Mouse (Mus musculus): ENCODE measurements around the gene Npas3. TPM values are rescaled to one million over a fixed set of nuclear protein-coding genes. Genes with fewer than 3 reads are reported as not detected.

The Npas3 gene
- polyA plus RNA-seq, 1 experiment from 2014 or later, result 2.6 TPM

DNA sequence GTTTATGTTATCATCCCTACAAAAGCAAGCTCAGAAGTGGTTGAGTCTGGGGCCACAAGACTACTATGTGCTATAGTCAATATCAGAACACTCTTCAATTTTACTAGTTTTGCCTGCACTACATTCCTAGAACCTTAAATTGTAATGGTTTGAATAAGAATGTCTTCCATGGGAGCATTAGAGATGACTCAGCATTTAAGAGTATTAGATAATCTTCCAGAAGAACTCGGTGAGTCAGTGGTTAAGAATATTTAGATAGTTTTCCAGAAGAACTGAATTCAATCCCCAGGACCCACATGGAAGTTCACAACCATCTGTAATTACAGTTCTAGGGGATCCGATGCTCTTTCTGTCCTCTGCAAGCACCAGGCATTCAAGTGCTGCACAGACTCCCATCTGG is 280.9 kb downstream of the Npas3 start:
- no peak for ATAC-seq
- H3K4me1 ChIP-seq (replicated peaks), result no peaks in the 10 kb centered on the region
- no peaks in the 10 kb centered on the region for H3K27me3 ChIP-seq (replicated peaks)
- H3K27ac ChIP-seq, result no peak overlapping the region
- WGBS, result 84% methylated on average over 2 of the region's 2 CpGs
- H3K36me3 ChIP-seq, result no peaks in the 10 kb centered on the region
- no peaks in the 10 kb centered on the region for H3K9me3 ChIP-seq
- no peak overlapping the region for H3K4me2 ChIP-seq (replicated peaks)
- no peak overlapping the region for H3K4me3 ChIP-seq (replicated peaks)
- H3K9ac ChIP-seq, result no peak overlapping the region

DNA sequence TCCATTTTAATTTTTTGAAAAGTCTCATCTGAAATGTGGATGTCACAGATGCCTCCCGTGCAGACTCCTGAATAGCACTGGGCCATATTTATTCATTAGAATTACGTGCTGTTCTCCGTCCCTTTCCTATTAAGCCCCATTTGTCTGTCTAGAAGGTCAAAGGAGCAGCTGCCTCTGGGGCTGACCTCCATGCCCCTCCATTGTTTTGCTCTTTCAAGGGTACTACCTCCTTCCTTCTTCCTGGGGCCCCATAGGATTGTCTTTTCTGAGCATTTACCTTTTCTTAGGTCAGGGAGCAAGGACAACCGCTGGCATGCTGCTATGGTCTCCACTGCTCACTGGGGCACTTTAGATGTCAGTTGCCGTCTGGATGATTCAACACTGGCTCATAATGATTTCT is 288.3 kb downstream of the Npas3 start:
- H3K4me2 ChIP-seq (replicated peaks), result no peak overlapping the region
- no peak for ATAC-seq
- no peak overlapping the region for H3K9ac ChIP-seq
- no peaks in the 10 kb centered on the region for H3K4me1 ChIP-seq (replicated peaks)
- 81% methylated on average over 5 of the region's 5 CpGs for WGBS
- H3K36me3 ChIP-seq, result no peaks in the 10 kb centered on the region
- H3K27me3 ChIP-seq (replicated peaks), result no peaks in the 10 kb centered on the region
- no peak overlapping the region for H3K4me3 ChIP-seq (replicated peaks)
- H3K9me3 ChIP-seq, result no peaks in the 10 kb centered on the region
- no peak overlapping the region for H3K27ac ChIP-seq

- 86% methylated on average over 2 of the region's 2 CpGs for WGBS
- no peak overlapping the region for H3K9ac ChIP-seq
- H3K4me2 ChIP-seq (replicated peaks), result no peak overlapping the region
- ATAC-seq, result no peak
- no peaks in the 10 kb centered on the region for H3K36me3 ChIP-seq
- no peaks in the 10 kb centered on the region for H3K4me1 ChIP-seq (replicated peaks)
- no peaks in the 10 kb centered on the region for H3K27me3 ChIP-seq (replicated peaks)
- H3K9me3 ChIP-seq, result no peaks in the 10 kb centered on the region
- no peak overlapping the region for H3K27ac ChIP-seq
- no peak overlapping the region for H3K4me3 ChIP-seq (replicated peaks)
Measured at GRCm38 (mm10) chr12:53556359-53556758, 307.9 kb downstream of the Npas3 start.

GRCm38 (mm10) chr12:53558259-53558658 is 309.8 kb downstream of the Npas3 start:
- H3K4me1 ChIP-seq (replicated peaks), result no peaks in the 10 kb centered on the region
- H3K27ac ChIP-seq, result no peak overlapping the region
- ATAC-seq, result no peak
- H3K4me3 ChIP-seq (replicated peaks), result no peak overlapping the region
- H3K9me3 ChIP-seq, result no peaks in the 10 kb centered on the region
- H3K9ac ChIP-seq, result no peak overlapping the region
- WGBS, result 65% methylated on average over 1 of the region's 1 CpGs
- no peak overlapping the region for H3K4me2 ChIP-seq (replicated peaks)
- no peaks in the 10 kb centered on the region for H3K27me3 ChIP-seq (replicated peaks)
- no peaks in the 10 kb centered on the region for H3K36me3 ChIP-seq

DNA sequence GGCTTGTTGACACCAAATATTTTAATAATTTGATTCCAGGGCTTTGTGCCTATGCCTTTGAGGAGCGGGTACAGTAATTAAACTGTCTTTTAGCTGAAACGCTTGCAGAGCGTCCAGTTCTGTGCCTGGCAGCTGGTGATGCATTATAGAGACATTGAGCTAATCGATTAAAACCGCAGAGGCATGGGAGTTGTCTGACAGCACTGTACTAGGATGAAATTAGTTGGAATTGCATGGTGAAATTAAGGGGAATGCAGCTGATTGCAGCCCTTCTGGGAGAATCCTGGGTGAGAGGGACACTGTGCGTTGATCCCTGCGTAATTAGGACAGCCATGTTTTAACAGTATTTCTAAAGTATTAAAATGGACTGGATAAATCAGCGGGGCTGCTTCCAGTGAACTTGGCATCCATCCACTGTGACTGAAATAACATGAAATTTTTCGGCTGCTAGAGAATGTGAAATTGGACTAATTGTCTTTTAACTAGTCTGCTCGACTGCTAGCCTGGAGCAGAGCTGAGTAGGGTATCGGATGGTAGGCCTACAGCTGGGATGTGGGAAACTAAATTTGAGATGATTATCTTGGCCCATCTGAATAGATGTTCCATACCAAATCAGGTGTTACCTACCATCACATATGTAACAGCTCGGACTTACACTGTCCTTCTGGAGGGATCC is 318.4 kb downstream of the Npas3 start:
- no peaks in the 10 kb centered on the region for H3K9me3 ChIP-seq
- WGBS, result 82% methylated on average over 12 of the region's 12 CpGs
- no peak overlapping the region for H3K9ac ChIP-seq
- no peak overlapping the region for H3K4me3 ChIP-seq (replicated peaks)
- no peak overlapping the region for H3K27ac ChIP-seq
- H3K4me2 ChIP-seq (replicated peaks), result no peak overlapping the region
- H3K4me1 ChIP-seq (replicated peaks), result no peaks in the 10 kb centered on the region
- H3K27me3 ChIP-seq (replicated peaks), result no peaks in the 10 kb centered on the region
- no peaks in the 10 kb centered on the region for H3K36me3 ChIP-seq
- no peak for ATAC-seq

DNA sequence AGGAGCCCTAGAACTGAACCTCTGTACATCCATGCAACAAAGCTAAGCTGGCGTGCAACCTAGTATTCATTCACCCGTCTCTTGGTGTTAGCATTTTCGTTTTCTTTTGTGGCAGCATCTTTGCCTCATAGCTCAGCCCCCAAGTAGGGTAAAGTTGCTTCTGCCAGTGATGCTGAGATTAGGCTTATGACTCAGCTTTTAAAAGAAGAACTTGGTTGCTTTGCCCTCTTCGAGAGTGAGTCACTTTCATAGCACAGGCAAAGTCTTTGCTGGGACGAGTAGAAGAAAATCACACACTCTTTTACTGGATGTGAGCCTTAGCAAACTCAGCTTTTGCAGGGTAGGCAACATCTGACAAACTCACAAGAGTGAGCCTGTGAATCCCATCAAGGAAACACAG is 332.7 kb downstream of the Npas3 start:
- no peaks in the 10 kb centered on the region for H3K36me3 ChIP-seq
- H3K27me3 ChIP-seq (replicated peaks), result no peaks in the 10 kb centered on the region
- WGBS, result 92% methylated on average over 5 of the region's 5 CpGs
- H3K9ac ChIP-seq, result no peak overlapping the region
- ATAC-seq, result no peak
- H3K27ac ChIP-seq, result no peak overlapping the region
- H3K4me1 ChIP-seq (replicated peaks), result no peaks in the 10 kb centered on the region
- H3K4me3 ChIP-seq (replicated peaks), result no peak overlapping the region
- no peaks in the 10 kb centered on the region for H3K9me3 ChIP-seq
- H3K4me2 ChIP-seq (replicated peaks), result no peak overlapping the region

GRCm38 (mm10) chr12:53587249-53587648 is 338.8 kb downstream of the Npas3 start:
- Histone ChIP-seq H3K4me2 (replicated peaks) (no peak overlapping the region), H3K9ac (no peak overlapping the region), H3K36me3 (no peaks in the 10 kb centered on the region), H3K27ac (no peak overlapping the region), H3K4me3 (replicated peaks) (no peak overlapping the region), H3K9me3 (no peaks in the 10 kb centered on the region), H3K4me1 (replicated peaks) (no peaks in the 10 kb centered on the region), H3K27me3 (replicated peaks) (no peaks in the 10 kb centered on the region)
- no peak for ATAC-seq
- 82% methylated on average over 5 of the region's 5 CpGs for WGBS

DNA sequence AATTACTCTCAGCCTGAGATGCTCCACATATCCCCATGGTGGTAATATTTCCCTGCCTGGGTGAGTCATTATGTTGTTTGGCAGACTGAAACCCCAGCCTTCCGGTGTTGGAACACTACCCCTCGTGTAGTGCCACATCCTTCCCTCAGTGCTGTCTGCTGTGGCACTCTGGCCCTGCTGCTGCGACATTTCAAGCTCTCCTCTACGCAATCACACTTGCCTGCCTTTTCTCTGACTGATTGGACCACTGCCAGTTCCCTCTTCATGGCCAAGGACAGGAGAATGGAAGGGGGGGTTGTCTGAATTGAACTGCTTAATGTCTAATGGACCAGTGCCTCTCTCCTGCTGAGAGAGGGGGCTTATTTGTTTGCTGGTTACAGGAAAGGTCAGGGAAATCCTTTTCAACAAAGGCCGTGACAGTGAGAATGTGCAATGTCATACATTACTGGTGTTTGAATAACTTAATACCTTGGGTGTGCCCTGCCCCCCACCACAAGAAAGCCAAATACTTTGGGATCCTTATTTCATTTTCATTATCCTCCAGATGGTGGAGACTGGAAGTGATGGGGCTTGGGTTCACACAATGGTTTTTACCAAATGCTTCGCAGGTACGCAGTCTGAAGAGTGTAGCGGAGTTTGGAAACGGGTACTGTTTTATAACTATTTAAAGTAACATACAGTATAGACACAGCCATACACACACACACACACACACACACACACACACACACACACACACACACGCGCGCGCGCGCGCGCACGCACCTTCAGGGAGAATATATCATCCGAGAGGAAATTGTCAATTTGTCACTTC is 339.4 kb downstream of the Npas3 start:
- no peak overlapping the region for H3K27ac ChIP-seq
- no peaks in the 10 kb centered on the region for H3K36me3 ChIP-seq
- H3K9me3 ChIP-seq, result no peaks in the 10 kb centered on the region
- no peak overlapping the region for H3K9ac ChIP-seq
- no peak overlapping the region for H3K4me3 ChIP-seq (replicated peaks)
- H3K27me3 ChIP-seq (replicated peaks), result no peaks in the 10 kb centered on the region
- WGBS, result 69% methylated on average over 19 of the region's 19 CpGs
- ATAC-seq, result no peak
- H3K4me1 ChIP-seq (replicated peaks), result no peaks in the 10 kb centered on the region
- H3K4me2 ChIP-seq (replicated peaks), result 0 out of 2 replicates have a peak overlapping the region, but pooled peaks have one; percentile 11

GRCm38 (mm10) chr12:53589446-53589961 is 341.0 kb downstream of the Npas3 start:
- H3K9me3 ChIP-seq, result no peaks in the 10 kb centered on the region
- H3K36me3 ChIP-seq, result no peaks in the 10 kb centered on the region
- no peak overlapping the region for H3K4me3 ChIP-seq (replicated peaks)
- H3K9ac ChIP-seq, result no peak overlapping the region
- 60% methylated on average over 6 of the region's 6 CpGs for WGBS
- H3K4me1 ChIP-seq (replicated peaks), result no peaks in the 10 kb centered on the region
- H3K27ac ChIP-seq, result no peak overlapping the region
- no peaks in the 10 kb centered on the region for H3K27me3 ChIP-seq (replicated peaks)
- H3K4me2 ChIP-seq (replicated peaks), result no peak overlapping the region
- ATAC-seq, result no peak

DNA sequence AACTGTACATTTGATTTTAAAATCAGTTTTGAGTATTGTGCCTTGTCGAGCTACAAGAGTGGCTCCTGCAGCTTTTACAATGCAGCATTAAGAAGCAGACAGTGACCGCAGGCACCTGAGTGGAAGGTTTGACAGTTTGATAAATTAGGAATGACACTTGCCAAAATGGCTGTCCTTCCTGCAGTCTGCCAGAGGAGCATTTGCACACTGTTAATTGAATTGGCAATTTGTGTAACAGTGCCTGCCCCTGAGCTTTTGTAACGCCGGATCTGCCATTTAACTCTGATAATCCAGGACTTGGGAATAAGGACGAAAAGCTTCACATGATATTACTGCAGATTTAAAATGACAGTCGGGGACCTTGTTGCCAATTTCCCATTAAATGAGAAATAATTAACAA is 357.2 kb downstream of the Npas3 start:
- H3K9ac ChIP-seq, result no peak overlapping the region
- ATAC-seq, result no peak
- WGBS, result 80% methylated on average over 6 of the region's 6 CpGs

DNA sequence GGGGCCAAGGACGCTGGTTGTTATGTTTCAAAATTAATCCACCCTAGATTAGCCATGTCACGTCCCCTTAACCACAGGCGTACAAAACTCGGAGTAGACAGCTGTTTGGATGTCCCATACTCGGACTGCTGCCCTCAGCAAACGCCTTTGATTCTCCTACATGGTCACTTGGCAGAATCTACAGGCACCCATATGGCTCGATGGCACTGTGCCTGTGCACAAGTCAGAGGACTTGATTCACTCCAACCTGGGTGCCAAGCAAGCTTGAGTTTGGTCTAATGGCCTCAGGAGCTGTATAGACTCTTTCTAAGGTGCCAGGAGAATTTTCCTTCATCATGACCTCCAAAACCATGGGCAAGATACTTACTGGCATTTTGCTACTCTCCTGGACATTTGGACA is 363.6 kb downstream of the Npas3 start:
- no peaks in the 10 kb centered on the region for H3K9me3 ChIP-seq
- 90% methylated on average over 7 of the region's 7 CpGs for WGBS
- H3K36me3 ChIP-seq, result no peaks in the 10 kb centered on the region
- no peak overlapping the region for H3K4me2 ChIP-seq (replicated peaks)
- ATAC-seq, result no peak
- H3K4me1 ChIP-seq (replicated peaks), result no peaks in the 10 kb centered on the region
- H3K27me3 ChIP-seq (replicated peaks), result no peaks in the 10 kb centered on the region
- no peak overlapping the region for H3K9ac ChIP-seq
- H3K27ac ChIP-seq, result no peak overlapping the region
- no peak overlapping the region for H3K4me3 ChIP-seq (replicated peaks)

More for the DNA sequence above, 357.2 kb downstream of the Npas3 start:
- H3K4me1 ChIP-seq (replicated peaks), result no peaks in the 10 kb centered on the region
- H3K36me3 ChIP-seq, result no peaks in the 10 kb centered on the region
- no peaks in the 10 kb centered on the region for H3K9me3 ChIP-seq
- no peak overlapping the region for H3K4me2 ChIP-seq (replicated peaks)
- no peaks in the 10 kb centered on the region for H3K27me3 ChIP-seq (replicated peaks)
- no peak overlapping the region for H3K4me3 ChIP-seq (replicated peaks)
- no peak overlapping the region for H3K27ac ChIP-seq

GRCm38 (mm10) chr12:53621271-53621670 is 372.8 kb downstream of the Npas3 start:
- Histone ChIP-seq H3K4me1 (replicated peaks) (no peaks in the 10 kb centered on the region), H3K9me3 (no peaks in the 10 kb centered on the region), H3K4me3 (replicated peaks) (no peak overlapping the region), H3K36me3 (no peaks in the 10 kb centered on the region), H3K27ac (no peak overlapping the region), H3K27me3 (replicated peaks) (no peaks in the 10 kb centered on the region), H3K4me2 (replicated peaks) (no peak overlapping the region), H3K9ac (no peak overlapping the region)
- 89% methylated on average over 7 of the region's 7 CpGs for WGBS
- ATAC-seq, result no peak

- ATAC-seq, result no peak
- Histone ChIP-seq H3K4me3 (replicated peaks) (no peak overlapping the region), H3K27me3 (replicated peaks) (no peaks in the 10 kb centered on the region), H3K4me2 (replicated peaks) (no peak overlapping the region), H3K27ac (no peak overlapping the region), H3K36me3 (no peaks in the 10 kb centered on the region), H3K9ac (no peak overlapping the region), H3K4me1 (replicated peaks) (no peaks in the 10 kb centered on the region), H3K9me3 (no peaks in the 10 kb centered on the region)
- whole genome bisulfite sequencing, result 65% methylated on average over 9 of the region's 9 CpGs
Measured at GRCm38 (mm10) chr12:53623793-53624192, 375.3 kb downstream of the Npas3 start.
